Mouse (Mus musculus): ENCODE measurements around the gene Rassf4.

- no peak for TF ChIP-seq POLR2A (IDR thresholded peaks at IDR 0.05; ENCODE audit: insufficient read depth, low read depth, low read length)
- 0 out of 2 replicates have a peak, but pooled peaks have one; percentile 9 for TF ChIP-seq CTCF (IDR thresholded peaks at IDR 0.05)
Measured at GRCm38 (mm10) chr6:116712062-116712461, 38.3 kb upstream of the Rassf4 start.

All from heart, adult 2 months (tissue).